Mouse (Mus musculus) liver, postnatal 0 days (tissue): ENCODE measurements around the gene Gm10842. TPM values are rescaled to one million over a fixed set of nuclear protein-coding genes. Genes with fewer than 3 reads are reported as not detected.

Experiments
- ATAC-seq: fragments of 200-750 bp; cut with Nextera tagmentation; 2 replicates; pipeline ENCODE4 v1.8.0; 2017; ENCODE audit warnings: mild to moderate bottlenecking, moderate library complexity
- DNase-seq: peaks from one replicate; pipeline ENCODE4 v3.0.0-alpha.2; 2016
- H3K27ac ChIP-seq: fragments of 300-500 bp; sonication (generic); 2 replicates; pipeline ENCODE4 v1.5.1; 2014; ENCODE audit warnings: antibody characterized with exemption, moderate library complexity, mild to moderate bottlenecking, low read depth
- H3K27me3 ChIP-seq: fragments of 300-500 bp; sonication (generic); 2 replicates; pipeline ENCODE4 v1.6.1; 2014; ENCODE audit warnings: low read length, control low read depth, mixed read lengths; ENCODE audit not compliant: insufficient read depth
- H3K36me3 ChIP-seq: fragments of 300-500 bp; sonication (generic); replicated peaks from 2 replicates; pipeline ENCODE4 v1.6.1; 2014; ENCODE audit warnings: mild to moderate bottlenecking, control low read depth, low read length, moderate library complexity, mixed read lengths; ENCODE audit not compliant: insufficient read depth
- H3K4me1 ChIP-seq: fragments of 300-500 bp; sonication (generic); 2 replicates; pipeline ENCODE4 v1.6.1; 2014; ENCODE audit warnings: antibody characterized with exemption, mild to moderate bottlenecking, control low read depth; ENCODE audit not compliant: insufficient read depth
- H3K4me2 ChIP-seq: fragments of 300-500 bp; sonication (generic); 2 replicates; pipeline ENCODE4 v1.6.1; 2014; ENCODE audit warnings: low read depth, mild to moderate bottlenecking, low read length, moderate library complexity, mixed read lengths
- H3K4me3 ChIP-seq: fragments of 300-500 bp; sonication (generic); 2 replicates; pipeline ENCODE4 v1.5.1; 2014; ENCODE audit warnings: low read depth, low read length
- H3K9ac ChIP-seq: fragments of 300-500 bp; sonication (generic); replicated peaks from 2 replicates; pipeline ENCODE4 v1.6.1; 2014; ENCODE audit warnings: mild to moderate bottlenecking, moderate library complexity
- H3K9me3 ChIP-seq: fragments of 300-500 bp; sonication (generic); 2 replicates; pipeline ENCODE4 v1.6.1; 2016; ENCODE audit warnings: mild to moderate bottlenecking, control low read depth, low read length, mixed read lengths
- CTCF ChIP-seq: sonication (generic); IDR thresholded peaks from 2 replicates; pipeline ENCODE4 v1.5.1; 2016; ENCODE audit warnings: antibody characterized with exemption, low read depth
- EP300 ChIP-seq: IDR thresholded peaks from 2 replicates; pipeline ENCODE4 v1.6.1; 2016; ENCODE audit warnings: antibody characterized with exemption, low read depth, mild to moderate bottlenecking
- WGBS: fragments of 180-500 bp; shearing (Covaris S2); extraction: QIAGEN DNeasy Blood & Tissue Kit; methylation state at CpG from one replicate; pipeline ENCODE4 v1.1.7; 2014; ENCODE audit not compliant: insufficient replicate concordance; 5-methylcytosine and 5-hydroxymethylcytosine counted together
- polyA plus RNA-seq: library from polyadenylated mRNA; unstranded; fragments of >200 nt; fragmentation: Nextera tagmentation; extraction: Ambion mirVana; gene quantifications from 2 replicates; pipeline ENCODE4 v1.2.1, GENCODE M21; 2015

The Gm10842 gene
- polyA plus RNA-seq, 1 experiment from 2014 or later = not detected

GRCm38 (mm10) chr11:105178516-105178915 is 31.8 kb downstream of the Gm10842 start, which contains the start of gene Tlk2:
TSS of gene Tlk2 (plus strand) at chr11:105178807.
- Histone ChIP-seq H3K27me3 (no peaks in the 10 kb centered on the region), H3K36me3 (no peaks in the 10 kb centered on the region), H3K9ac (peak within 1 kb of the TSS; percentile 99), H3K4me1 (peaks cover 24% of the 10 kb centered on the region), H3K9me3 (no peaks in the 10 kb centered on the region), H3K4me2 (peak within 1 kb of the TSS; percentile 86), H3K4me3 (peak within 1 kb of the TSS; percentile 92), H3K27ac (peak within 1 kb of the TSS; percentile 99; the same call in 1 of the 2 replicates)
- TF ChIP-seq EP300 = no peak
- no peak for TF ChIP-seq CTCF
- WGBS = 63% methylated on average over 2 of the region's 2 CpGs
- ATAC-seq = no peak
- no peak for DNase-seq

- ATAC-seq (no peak), DNase-seq (no peak)
- H3K4me2 ChIP-seq = peak overlapping the region; percentile 86
- 68% methylated on average over 4 of the region's 4 CpGs for WGBS
- peak overlapping the region; percentile 99 for H3K9ac ChIP-seq
- peak overlapping the region; percentile 92 for H3K4me3 ChIP-seq
- H3K9me3 ChIP-seq = no peaks in the 10 kb centered on the region
- TF ChIP-seq EP300 (no peak), CTCF (no peak)
- H3K27ac ChIP-seq = 0 out of 2 replicates have a peak overlapping the region, but pooled peaks have one; percentile 99
- H3K36me3 ChIP-seq = peaks cover 5% of the 10 kb centered on the region
- H3K27me3 ChIP-seq = no peaks in the 10 kb centered on the region
- H3K4me1 ChIP-seq = peaks cover 24% of the 10 kb centered on the region
Observed at GRCm38 (mm10) chr11:105179523-105179922, 32.8 kb downstream of the Gm10842 start.

GRCm38 (mm10) chr11:105180471-105181091 is 33.9 kb downstream of the Gm10842 start:
- Histone ChIP-seq H3K36me3 (peaks cover 13% of the 10 kb centered on the region), H3K4me2 (peak overlapping the region; percentile 86), H3K4me1 (peaks cover 24% of the 10 kb centered on the region), H3K9ac (peak overlapping the region; percentile 99), H3K9me3 (no peaks in the 10 kb centered on the region), H3K27ac (peak overlapping the region; percentile 99), H3K4me3 (peak overlapping the region; percentile 92), H3K27me3 (no peaks in the 10 kb centered on the region)
- ATAC-seq (peak; percentile 8), DNase-seq (no peak)
- TF ChIP-seq EP300 (no peak), CTCF (no peak)
- WGBS = 1% methylated on average over 35 of the region's 35 CpGs

- Histone ChIP-seq H3K27me3 (no peaks in the 10 kb centered on the region), H3K4me2 (peak overlapping the region; percentile 86), H3K9me3 (no peaks in the 10 kb centered on the region), H3K4me1 (peaks cover 24% of the 10 kb centered on the region), H3K36me3 (peaks cover 18% of the 10 kb centered on the region), H3K27ac (peak overlapping the region; percentile 99), H3K9ac (peak overlapping the region; percentile 99), H3K4me3 (peak overlapping the region; percentile 92)
- TF ChIP-seq CTCF (no peak), EP300 (no peak)
- DNase-seq (peak; percentile 93), ATAC-seq (peak; percentile 91)
- 0% methylated on average over 42 of the region's 60 CpGs for WGBS
Observed at GRCm38 (mm10) chr11:105181126-105181637, 34.5 kb downstream of the Gm10842 start.

GRCm38 (mm10) chr11:105181689-105182460 is 35.2 kb downstream of the Gm10842 start:
- Histone ChIP-seq H3K9ac (peak overlapping the region; percentile 99), H3K36me3 (peaks cover 24% of the 10 kb centered on the region), H3K4me1 (peaks cover 24% of the 10 kb centered on the region), H3K27me3 (no peaks in the 10 kb centered on the region), H3K4me3 (peak overlapping the region; percentile 92), H3K4me2 (peak overlapping the region; percentile 70), H3K9me3 (no peaks in the 10 kb centered on the region), H3K27ac (peak overlapping the region; percentile 99)
- DNase-seq (peak; percentile 63), ATAC-seq (peak; percentile 58)
- no peak for TF ChIP-seq CTCF
- TF ChIP-seq EP300 = no peak
- 6% methylated on average over 49 of the region's 89 CpGs for WGBS

GRCm38 (mm10) chr11:105182461-105182855 is 35.8 kb downstream of the Gm10842 start:
- H3K4me2 ChIP-seq = peak overlapping the region; percentile 70
- peak overlapping the region; percentile 99 for H3K9ac ChIP-seq
- peaks cover 24% of the 10 kb centered on the region for H3K4me1 ChIP-seq
- peak overlapping the region; percentile 92 for H3K4me3 ChIP-seq
- no peak for DNase-seq
- WGBS = 3% methylated on average over 4 of the region's 4 CpGs
- peaks cover 26% of the 10 kb centered on the region for H3K36me3 ChIP-seq
- no peak for ATAC-seq
- H3K27ac ChIP-seq = peak overlapping the region; percentile 99
- TF ChIP-seq EP300 (no peak), CTCF (no peak)
- H3K9me3 ChIP-seq = no peaks in the 10 kb centered on the region
- H3K27me3 ChIP-seq = no peaks in the 10 kb centered on the region
